Mouse (Mus musculus) heart, adult 2 months (tissue): ENCODE measurements at regions not wholly inside any gene's neighbourhood (a gene's known extent, or its start where the extent isn't known, plus 50 kb on each side); places are given as distances from the start of the nearest gene placed in this dataset.
A peak's percentile ranks its signal among the peaks of the same experiment; 100 is the strongest.

Source experiments
- DNase-seq, 2 experiments: peaks; one replicate each; pipeline ENCODE4 v3.0.0; 2021
- H3K27ac ChIP-seq: fragments of 200-600 bp; 2 replicates; pipeline ENCODE4 v1.8.1; 2022
- H3K27me3 ChIP-seq: fragments of 200-500 bp; 2 replicates; pipeline ENCODE4 v1.6.1; 2012; ENCODE audit warnings: mild to moderate bottlenecking, low read length, inconsistent platforms, mixed read lengths; ENCODE audit not compliant: control insufficient read depth, insufficient read depth
- H3K36me3 ChIP-seq: fragments of 200-500 bp; 2 replicates; pipeline ENCODE4 v1.6.1; 2012; ENCODE audit warnings: low read length, inconsistent platforms; ENCODE audit not compliant: control insufficient read depth, insufficient read depth
- H3K4me1 ChIP-seq: fragments of 200-500 bp; 2 replicates; pipeline ENCODE4 v1.6.1; 2011; ENCODE audit warnings: low read length; ENCODE audit not compliant: control insufficient read depth, insufficient read depth
- H3K4me3 ChIP-seq: fragments of 200-600 bp; 2 replicates; pipeline ENCODE4 v1.8.1; 2022
- H3K79me2 ChIP-seq: fragments of 200-500 bp; replicated peaks from 2 replicates; pipeline ENCODE4 v1.6.1; 2012; ENCODE audit warnings: mild to moderate bottlenecking, inconsistent platforms, low read length, moderate library complexity, mixed read lengths; ENCODE audit not compliant: control insufficient read depth, insufficient read depth
- H3K9ac ChIP-seq: fragments of 200-500 bp; 2 replicates; pipeline ENCODE4 v1.6.1; 2012; ENCODE audit warnings: low read depth, mild to moderate bottlenecking, control low read depth, inconsistent platforms, low read length, mixed read lengths
- CTCF ChIP-seq: fragments of 200-600 bp; IDR thresholded peaks from 2 replicates; pipeline ENCODE4 v1.8.1; 2022; ENCODE audit warnings: antibody characterized with exemption, mild to moderate bottlenecking, moderate library complexity
- EP300 ChIP-seq: fragments of 200-500 bp; IDR thresholded peaks from 2 replicates; pipeline ENCODE4 v1.6.1; 2011; ENCODE audit warnings: low read depth, low read length, control low read depth; ENCODE audit not compliant: insufficient read depth
- POLR2A ChIP-seq: fragments of 200-500 bp; IDR thresholded peaks from 2 replicates; pipeline ENCODE4 v1.6.1; 2011; ENCODE audit warnings: mild to moderate bottlenecking, low read depth, low read length, control low read depth; ENCODE audit not compliant: insufficient read depth
- WGBS: fragments of 180-500 bp; shearing (Covaris S2); methylation state at CpG from one replicate; pipeline ENCODE4 v1.1.7; 2018; 5-methylcytosine and 5-hydroxymethylcytosine counted together
- intact Hi-C: fragments of 180-260 bp; cut with DNase I; formaldehyde crosslinking; loops from one replicate; pipeline ENCODE4 v1.15.1; 2025

- Histone ChIP-seq H3K27me3 (no peaks in the 10 kb centered on the region), H3K9ac (no peak overlapping the region), H3K4me3 (no peak overlapping the region), H3K36me3 (no peaks in the 10 kb centered on the region), H3K79me2 (no peaks in the 10 kb centered on the region), H3K27ac (no peak overlapping the region), H3K4me1 (peaks cover 2% of the 10 kb centered on the region; the same call in 1 of the 2 replicates)
- TF ChIP-seq EP300 = no peak
- no peak for TF ChIP-seq POLR2A
- TF ChIP-seq CTCF = no peak
- peak in 1 of 2 experiments; percentile 7 for DNase-seq
- intact Hi-C loops = no loop called here
- 20% methylated on average over 3 of the region's 3 CpGs for WGBS
Observed at GRCm38 (mm10) chr3:78691499-78691898, 594.8 kb downstream of the Rapgef2 start.

GRCm38 (mm10) chr3:78677656-78678055 lies 608.7 kb downstream of the Rapgef2 start:
- no peak overlapping the region for H3K9ac ChIP-seq
- H3K4me1 ChIP-seq = no peaks in the 10 kb centered on the region
- H3K27ac ChIP-seq = no peak overlapping the region
- DNase-seq = no peak
- intact Hi-C loops = no loop called here
- H3K36me3 ChIP-seq = no peaks in the 10 kb centered on the region
- 70% methylated on average over 1 of the region's 1 CpGs for WGBS
- TF ChIP-seq CTCF (no peak), POLR2A (no peak), EP300 (no peak)
- H3K27me3 ChIP-seq = no peaks in the 10 kb centered on the region
- H3K4me3 ChIP-seq = no peak overlapping the region
- H3K79me2 ChIP-seq = no peaks in the 10 kb centered on the region

- intact Hi-C loops = no loop called here
- WGBS = 88% methylated on average over 2 of the region's 2 CpGs
- Histone ChIP-seq H3K36me3 (no peaks in the 10 kb centered on the region), H3K9ac (no peak overlapping the region), H3K27ac (no peak overlapping the region), H3K79me2 (no peaks in the 10 kb centered on the region), H3K27me3 (no peaks in the 10 kb centered on the region), H3K4me3 (no peak overlapping the region), H3K4me1 (no peaks in the 10 kb centered on the region)
- no peak for DNase-seq
- no peak for TF ChIP-seq POLR2A
- TF ChIP-seq EP300 = no peak
- TF ChIP-seq CTCF = no peak
Observed at GRCm38 (mm10) chr3:78676806-78677205, 609.5 kb downstream of the Rapgef2 start.

- Histone ChIP-seq H3K27me3 (no peaks in the 10 kb centered on the region), H3K4me3 (no peak overlapping the region), H3K79me2 (no peaks in the 10 kb centered on the region), H3K4me1 (no peaks in the 10 kb centered on the region), H3K36me3 (no peaks in the 10 kb centered on the region), H3K27ac (no peak overlapping the region), H3K9ac (no peak overlapping the region)
- WGBS = 71% methylated on average over 5 of the region's 5 CpGs
- intact Hi-C loops = no loop called here
- no peak for TF ChIP-seq CTCF
- no peak for TF ChIP-seq EP300
- no peak for TF ChIP-seq POLR2A
- no peak for DNase-seq
Observed at GRCm38 (mm10) chr3:78674529-78675187, 611.7 kb downstream of the Rapgef2 start.

DNA sequence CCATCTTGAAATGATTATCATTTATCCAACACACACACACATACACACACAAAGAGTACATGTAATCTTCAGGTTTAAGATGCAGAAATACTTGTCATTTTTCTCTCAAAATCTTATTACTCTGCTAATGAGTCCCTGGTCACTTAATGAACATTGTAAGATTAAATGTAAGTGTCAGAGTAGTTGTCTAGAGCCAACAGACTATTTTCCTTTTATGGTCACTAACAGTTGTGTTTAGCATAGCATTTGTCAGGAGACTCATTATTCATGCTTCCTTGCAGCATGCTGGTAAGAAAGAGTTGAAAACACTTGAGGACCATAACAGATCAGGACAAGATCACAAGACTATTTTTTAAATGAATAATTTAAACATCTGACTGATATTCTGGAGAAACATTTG lies 618.3 kb downstream of the Rapgef2 start:
- H3K36me3 ChIP-seq = no peaks in the 10 kb centered on the region
- no peaks in the 10 kb centered on the region for H3K79me2 ChIP-seq
- no peak for TF ChIP-seq EP300
- no peak for TF ChIP-seq POLR2A
- no peak for TF ChIP-seq CTCF
- no peak overlapping the region for H3K9ac ChIP-seq
- H3K4me1 ChIP-seq = no peaks in the 10 kb centered on the region
- no peaks in the 10 kb centered on the region for H3K27me3 ChIP-seq
- H3K4me3 ChIP-seq = no peak overlapping the region
- H3K27ac ChIP-seq = no peak overlapping the region
- intact Hi-C loops = no loop called here
- DNase-seq = no peak

- Histone ChIP-seq H3K9ac (no peak overlapping the region), H3K4me3 (no peak overlapping the region), H3K36me3 (no peaks in the 10 kb centered on the region), H3K27me3 (no peaks in the 10 kb centered on the region), H3K4me1 (no peaks in the 10 kb centered on the region), H3K79me2 (no peaks in the 10 kb centered on the region), H3K27ac (no peak overlapping the region)
- no peak for DNase-seq
- WGBS = 69% methylated on average over 4 of the region's 4 CpGs
- intact Hi-C loops = no loop called here
- TF ChIP-seq POLR2A (no peak), CTCF (no peak), EP300 (no peak)
Observed at GRCm38 (mm10) chr3:78667374-78668023, 618.8 kb downstream of the Rapgef2 start.
